Mouse (Mus musculus) heart, postnatal 25 days (tissue): ENCODE results near the gene Gm4894. TPM values are rescaled to one million over a fixed set of nuclear protein-coding genes. Genes with fewer than 3 reads are reported as not detected.

Experiments
- total RNA-seq, 2 experiments: library from RNA; stranded (reverse); gene quantifications; 2 replicates each; pipeline ENCODE4 v1.2.3; 2021

The Gm4894 gene
- total RNA-seq, 2 experiments from 2014 or later: not detected

Other genes starting within 250 kb of the Gm4894 start
- 10 to 100 TPM; 12.1 to 13.3 TPM for gene Zw10, start 194.9 kb upstream of the Gm4894 start, total RNA-seq
- not detected for gene Tmprss5, start 169.3 kb upstream of the Gm4894 start, total RNA-seq
- gene Drd2, start 90.1 kb downstream of the Gm4894 start, total RNA-seq: 1 to 10 TPM; 1.0 to 1.4 TPM
- not detected for gene Ankk1, start 176.5 kb downstream of the Gm4894 start, total RNA-seq
- gene Ttc12, start 235.7 kb downstream of the Gm4894 start, total RNA-seq: 10 to 100 TPM in 1 of 2 experiments, 1 to 10 TPM in 1; 9.1 to 11.0 TPM